Mouse (Mus musculus): ENCODE results near the gene Insl6.

- no peak for TF ChIP-seq EP300 (IDR thresholded peaks at IDR 0.05; ENCODE audit: low read length)
- no peak for TF ChIP-seq CTCF (conservative IDR thresholded peaks at IDR 0.05 in 1 of 2, IDR thresholded peaks at IDR 0.05 in 1 of 2; ENCODE audit: low read depth in 2 of 2, low read length in 2 of 2)
- no peak for TF ChIP-seq UBTF (IDR thresholded peaks at IDR 0.05; ENCODE audit: low read depth, low read length)
- TF ChIP-seq USF1 (IDR thresholded peaks at IDR 0.05; ENCODE audit: low read depth, low read length): no peak
- no peak for TF ChIP-seq ELF1 (IDR thresholded peaks at IDR 0.05; ENCODE audit: low read depth, low read length)
- TF ChIP-seq MYC (IDR thresholded peaks at IDR 0.05; ENCODE audit: low read depth, low read length): no peak
- no peak for TF ChIP-seq ZC3H11A (IDR thresholded peaks at IDR 0.05; ENCODE audit: low read depth, low read length)
- TF ChIP-seq IRF4 (IDR thresholded peaks at IDR 0.05; ENCODE audit: low read depth, low read length): no peak
- no peak for TF ChIP-seq TBP (conservative IDR thresholded peaks at IDR 0.05; ENCODE audit: low read depth, low read length)
- TF ChIP-seq GABPA (IDR thresholded peaks at IDR 0.05; ENCODE audit: insufficient replicate concordance, low read depth, low read length): no peak
- no peak for TF ChIP-seq MEF2A (IDR thresholded peaks at IDR 0.05; ENCODE audit: borderline replicate concordance, low read depth, low read length)
- no peak for TF ChIP-seq ZMIZ1 (IDR thresholded peaks at IDR 0.05; ENCODE audit: low read depth, low read length)
Observed at GRCm38 (mm10) chr19:29344868-29345267, 19.7 kb upstream of the Insl6 start.

Data from CH12.LX (cell line).